Mouse (Mus musculus) adrenal gland, postnatal 36 days (tissue): ENCODE data around the gene Rassf5. TPM values are rescaled to one million over a fixed set of nuclear protein-coding genes. Genes with fewer than 3 reads are reported as not detected.

Experiments used
- DNase-seq, 2 experiments: peaks; one replicate each; pipeline ENCODE4 v3.0.0; 2021; ENCODE audit warnings: mixed read lengths in 1 of 2
- total RNA-seq, 2 experiments: library from RNA; stranded (reverse); gene quantifications; 2 replicates each; pipeline ENCODE4 v1.2.3; 2021

Rassf5 gene
- total RNA-seq, 2 experiments from 2014 or later: 13.4 to 14.1 TPM

GRCm38 (mm10) chr1:131209971-131210426, 35.1 kb downstream of the Rassf5 start:
- peak; percentile 62 to 65 for DNase-seq

DNA sequence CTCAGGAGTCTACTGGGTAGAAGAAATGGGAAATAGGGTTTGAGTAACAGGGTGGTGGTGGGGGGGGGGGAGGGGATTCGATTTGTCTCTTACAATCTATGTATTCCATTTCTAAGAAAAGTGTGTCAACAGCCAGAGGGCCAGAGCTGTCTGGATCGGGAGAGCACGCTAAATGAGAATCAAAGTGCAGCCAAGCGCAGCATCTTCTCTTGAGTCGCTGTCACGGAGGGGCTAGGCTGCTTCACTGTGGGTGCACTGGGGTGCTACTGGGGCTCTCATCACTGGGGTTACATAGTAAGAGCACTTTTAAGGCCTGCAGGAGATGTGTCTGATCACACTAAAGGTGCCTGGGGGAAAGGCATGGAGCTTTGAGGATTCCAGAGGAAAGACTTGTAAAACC, 36.3 kb downstream of the Rassf5 start:
- no peak for DNase-seq

DNA sequence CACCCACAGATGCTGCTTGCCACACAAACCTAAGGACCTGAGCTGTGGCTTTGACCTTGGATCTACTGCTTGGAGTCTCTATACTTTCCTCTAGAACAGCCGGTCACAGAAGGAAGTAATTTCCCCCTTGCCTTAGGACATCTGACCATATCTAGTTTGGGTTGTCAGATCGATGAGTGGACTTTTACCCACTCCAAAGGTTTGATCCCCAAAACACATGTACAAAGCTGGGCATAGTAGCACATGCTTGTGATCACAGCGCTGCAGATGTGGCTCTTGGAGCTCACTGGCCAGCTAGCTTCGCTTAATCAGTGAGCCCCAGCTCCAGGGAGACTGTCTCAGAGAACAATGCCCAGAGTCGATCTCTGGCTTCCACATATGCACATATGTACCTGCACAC, 37.0 kb downstream of the Rassf5 start:
- no peak for DNase-seq

DNA sequence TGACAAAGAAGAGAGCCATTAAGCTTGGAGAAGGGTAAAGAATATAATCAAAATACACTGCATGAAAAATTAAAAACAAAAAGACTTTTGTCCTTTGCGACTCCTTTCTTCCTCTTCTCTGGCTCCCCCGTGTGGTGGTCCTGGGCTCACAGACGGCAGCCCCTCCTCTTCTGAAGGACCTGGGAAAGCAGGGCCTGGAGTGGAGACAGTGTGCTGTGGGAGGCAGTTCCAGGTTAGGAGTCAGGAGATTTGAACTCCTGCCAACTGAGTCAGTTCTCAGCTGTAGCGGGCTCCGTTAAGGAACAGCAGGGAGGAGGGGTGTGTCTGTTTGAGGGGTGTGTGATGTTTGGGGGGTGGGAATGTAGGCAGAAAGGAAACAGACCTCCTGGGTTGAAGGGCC, 37.5 kb downstream of the Rassf5 start:
- peak; percentile 76 to 88 for DNase-seq

GRCm38 (mm10) chr1:131206342-131206741, 38.7 kb downstream of the Rassf5 start:
- no peak for DNase-seq

DNA sequence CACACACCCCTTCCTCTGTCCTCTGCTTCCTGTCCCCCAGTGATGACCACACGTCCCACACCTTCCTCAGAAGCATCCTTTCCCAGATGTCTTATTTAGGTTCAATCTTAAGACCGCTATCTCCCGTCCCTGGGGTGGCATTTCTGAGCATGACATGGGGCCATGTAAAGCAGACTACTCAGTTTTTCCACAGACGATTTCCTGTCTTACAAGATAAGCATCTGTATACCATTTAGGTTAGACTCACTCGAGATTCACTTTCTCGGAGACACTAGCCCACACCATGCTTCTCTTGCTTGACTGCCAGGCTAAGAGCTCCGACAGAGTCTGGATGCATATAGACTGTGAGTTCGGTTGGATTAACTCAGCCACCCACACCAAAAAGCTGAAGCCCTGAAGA, 40.6 kb downstream of the Rassf5 start:
- no peak for DNase-seq

DNA sequence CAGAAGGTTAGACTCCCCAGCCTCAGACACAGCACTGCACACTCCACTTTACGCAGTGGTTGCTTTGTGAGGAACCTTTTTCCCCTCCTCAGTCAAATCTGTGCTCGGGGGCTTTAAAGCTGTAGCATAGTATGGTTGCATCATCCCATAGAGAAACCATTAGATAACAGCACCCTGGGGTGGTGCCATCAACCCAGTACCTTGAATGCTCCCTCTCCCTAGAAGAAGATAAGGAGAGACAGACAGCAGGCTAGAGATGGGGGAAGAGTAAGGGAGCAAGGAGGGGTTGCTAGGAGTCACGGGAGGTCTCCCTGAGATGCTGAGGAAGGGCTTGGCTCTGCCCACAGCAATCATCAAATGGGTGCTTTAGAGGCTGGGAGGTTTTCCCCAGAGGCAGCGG, 43.7 kb downstream of the Rassf5 start:
- DNase-seq: no peak

DNA sequence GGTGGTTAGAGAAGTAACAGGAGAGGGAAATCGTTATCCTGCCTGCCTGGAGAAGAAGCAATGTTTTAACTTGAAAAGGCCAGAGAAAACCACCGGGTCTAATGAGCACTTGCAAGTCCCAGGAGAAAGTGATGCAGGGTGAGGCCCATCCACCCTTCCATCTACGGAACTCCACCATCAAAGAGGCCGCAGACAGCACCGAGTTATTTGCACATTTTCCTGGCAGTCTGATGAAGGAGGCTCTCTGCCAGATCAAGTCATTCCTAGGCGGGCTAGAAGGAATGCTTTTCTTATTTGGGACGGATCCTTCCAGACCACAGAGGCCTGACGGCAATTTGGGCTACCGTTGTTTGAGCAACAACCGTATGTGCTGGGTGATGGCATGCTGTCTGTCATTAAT, 44.5 kb downstream of the Rassf5 start:
- DNase-seq: no peak

GRCm38 (mm10) chr1:131199976-131200375, 45.1 kb downstream of the Rassf5 start:
- peak in 1 of 2 experiments; percentile 56 for DNase-seq

DNA sequence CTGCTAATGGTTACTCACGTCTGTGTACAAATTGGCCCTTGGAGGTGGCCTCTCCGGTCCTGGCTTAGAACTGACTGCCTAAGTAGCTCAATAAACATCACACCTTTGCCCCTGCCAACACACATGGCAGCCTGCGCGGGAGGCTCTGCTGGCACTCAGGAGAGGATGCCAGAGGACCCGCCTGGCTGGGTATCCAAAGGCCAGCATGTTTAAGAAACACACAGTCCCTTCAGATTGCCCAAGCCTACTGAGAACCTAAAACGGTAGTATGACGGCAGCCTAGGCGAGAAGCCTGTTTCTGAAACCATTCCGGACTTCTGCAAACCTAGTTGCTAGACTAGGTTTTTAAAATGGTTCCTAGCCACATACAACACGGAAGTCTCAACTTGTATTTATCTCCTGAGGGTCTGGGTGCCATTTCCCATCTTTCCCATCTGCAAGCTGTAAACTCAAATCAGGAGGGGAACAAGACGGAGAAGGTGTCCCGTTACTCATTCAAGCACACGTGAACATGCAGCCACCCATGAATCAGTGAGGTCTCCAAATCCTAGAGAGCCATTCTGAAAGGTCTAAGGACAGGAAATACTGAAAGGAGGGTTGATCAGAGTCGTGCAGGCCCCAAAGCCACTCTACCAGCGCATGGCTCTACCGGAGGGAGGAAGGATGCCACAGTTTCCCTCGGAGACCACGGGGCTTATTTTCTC, 45.8 kb downstream of the Rassf5 start:
- no peak for DNase-seq

- no peak for DNase-seq
Measured at GRCm38 (mm10) chr1:131198417-131198960, 46.6 kb downstream of the Rassf5 start.

DNA sequence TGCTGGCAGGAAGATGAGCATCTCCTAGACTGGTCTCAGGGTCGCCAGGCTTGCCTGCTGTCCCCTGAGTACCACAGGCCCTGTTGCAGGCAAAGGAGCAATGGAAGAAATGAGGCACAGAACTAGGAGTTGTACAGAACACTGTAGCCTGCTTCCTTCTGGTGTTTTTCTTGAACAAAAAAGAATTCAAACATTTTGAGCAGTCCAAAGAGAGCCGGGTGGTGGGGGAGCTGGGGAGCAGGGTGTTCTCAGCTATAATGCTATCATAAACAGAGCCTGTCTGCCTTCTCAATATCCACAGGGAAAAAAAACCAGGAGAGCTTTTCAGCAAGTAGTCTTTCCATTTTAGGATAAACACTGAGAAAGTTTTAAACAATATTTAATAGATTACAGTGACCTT, 49.0 kb downstream of the Rassf5 start:
- no peak for DNase-seq

GRCm38 (mm10) chr1:131195653-131196052, 49.4 kb downstream of the Rassf5 start:
- DNase-seq: no peak

DNA sequence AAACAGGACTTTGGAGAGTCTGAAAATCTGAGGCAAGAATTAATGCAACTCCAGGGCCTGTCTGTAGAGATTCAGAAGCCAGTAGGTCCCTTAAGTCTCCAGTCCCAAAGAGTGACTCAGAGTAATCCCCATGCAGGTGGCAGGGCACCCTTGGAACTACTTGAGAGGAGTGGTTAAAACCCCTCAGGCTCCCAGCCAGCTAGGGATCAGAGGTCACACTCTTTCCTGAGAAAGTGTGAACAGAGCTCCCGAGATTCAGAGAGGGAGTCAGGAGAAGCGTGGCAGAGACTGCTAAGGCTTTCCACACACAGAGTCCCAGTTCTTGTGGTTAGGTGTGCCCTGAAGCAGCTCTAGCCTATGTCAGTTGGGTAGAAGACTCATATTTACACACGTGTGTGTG, 51.3 kb downstream of the Rassf5 start:
- no peak for DNase-seq

DNA sequence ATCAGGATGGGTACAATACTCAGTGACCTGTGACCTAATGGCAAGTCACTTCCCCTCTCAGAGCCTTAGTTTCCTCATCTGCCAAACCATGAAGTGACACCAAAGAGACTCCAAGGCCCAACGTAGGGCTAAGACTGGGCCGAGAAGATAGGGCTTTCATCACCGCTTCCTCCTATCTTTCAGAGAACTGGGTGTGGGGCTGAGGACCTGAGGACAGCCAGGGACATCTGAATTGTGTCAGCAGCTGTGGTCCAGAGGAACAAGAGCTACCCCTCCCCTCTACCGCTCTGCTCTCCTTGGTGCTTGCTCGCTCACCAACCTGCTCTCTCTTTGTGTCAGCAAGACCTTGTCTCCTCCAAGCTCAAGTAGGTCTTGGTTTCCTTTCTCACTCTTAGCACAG, 56.4 kb downstream of the Rassf5 start:
- no peak for DNase-seq

- DNase-seq: no peak
Measured at GRCm38 (mm10) chr1:131187856-131188255, 57.2 kb downstream of the Rassf5 start.

- DNase-seq: no peak
Measured at GRCm38 (mm10) chr1:131186995-131187394, 58.1 kb downstream of the Rassf5 start.

GRCm38 (mm10) chr1:131185821-131186506, 59.1 kb downstream of the Rassf5 start:
- no peak for DNase-seq

DNA sequence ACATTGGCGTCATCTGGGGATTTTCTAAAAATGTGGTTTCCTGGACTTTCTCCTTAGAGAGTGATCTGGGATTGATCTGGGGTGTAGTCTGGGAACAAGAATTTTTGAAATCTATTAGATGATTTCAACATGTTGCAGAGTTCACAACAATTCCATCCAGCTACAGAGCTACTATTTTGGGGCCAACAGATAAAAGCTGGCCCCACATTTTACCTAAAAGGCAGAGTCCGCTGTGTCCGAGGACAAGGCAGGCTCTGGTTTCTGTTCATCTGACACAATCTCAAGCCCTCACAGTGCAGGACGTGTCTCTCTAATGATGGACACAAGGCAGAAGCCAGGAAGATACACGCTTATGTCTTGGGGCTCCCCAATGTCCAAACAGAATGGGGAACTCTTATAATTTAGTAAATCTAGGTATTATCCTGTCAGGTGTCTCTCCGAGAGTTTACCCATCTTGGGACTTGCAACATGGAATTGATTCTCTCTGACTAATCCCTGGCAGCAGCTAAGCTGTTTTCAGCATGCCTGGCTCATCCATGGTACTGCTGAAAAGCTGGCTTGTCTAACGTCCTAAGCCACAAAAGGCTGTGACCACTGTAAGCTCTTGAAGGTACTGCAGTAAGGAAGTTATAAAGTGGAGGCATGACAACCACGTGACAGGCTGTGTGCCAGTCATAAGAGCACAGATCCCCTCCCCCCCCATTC, 60.0 kb downstream of the Rassf5 start:
- no peak for DNase-seq

DNA sequence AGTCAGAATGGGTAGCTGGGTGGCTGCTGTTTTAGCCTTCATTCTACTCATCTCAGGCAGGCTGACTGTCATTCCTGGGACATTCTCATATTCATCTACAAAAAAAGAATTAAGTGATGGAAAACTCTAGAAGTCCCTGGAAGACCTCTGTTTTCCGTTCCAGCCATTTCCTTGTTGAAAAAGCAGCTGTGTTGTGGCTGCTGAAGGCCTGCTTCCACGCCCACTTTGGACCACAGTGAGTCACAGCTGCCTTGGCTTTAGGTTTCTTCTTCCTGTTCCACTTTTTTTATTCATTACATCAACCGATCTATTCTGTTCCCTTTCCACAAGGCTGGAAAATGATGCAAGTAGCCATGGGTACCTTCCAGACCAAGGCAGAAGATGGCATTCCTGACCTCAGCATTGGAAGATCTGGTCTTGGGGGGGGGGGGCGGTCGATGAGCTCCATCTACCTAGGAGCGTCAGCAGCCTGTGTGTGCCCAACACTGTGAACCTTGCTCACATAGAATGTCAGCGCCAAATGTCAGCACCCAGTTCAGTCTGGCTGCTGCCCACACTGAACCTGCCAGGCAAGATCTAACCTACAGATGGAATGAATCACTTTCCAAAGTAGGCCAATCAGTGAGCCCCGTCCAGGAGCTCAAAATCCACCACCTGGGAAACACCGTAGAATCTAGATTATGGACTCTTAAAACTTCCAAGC, 60.7 kb downstream of the Rassf5 start:
- DNase-seq: peak; percentile 49 to 57

- DNase-seq: no peak
Measured at GRCm38 (mm10) chr1:131183201-131183600, 61.9 kb downstream of the Rassf5 start.
